Mouse (Mus musculus): ENCODE measurements around the gene Arpc2. TPM values are rescaled to one million over a fixed set of nuclear protein-coding genes. Genes with fewer than 3 reads are reported as not detected.

Arpc2 gene
- polyA plus RNA-seq, 1 experiment: 214 TPM

DNA sequence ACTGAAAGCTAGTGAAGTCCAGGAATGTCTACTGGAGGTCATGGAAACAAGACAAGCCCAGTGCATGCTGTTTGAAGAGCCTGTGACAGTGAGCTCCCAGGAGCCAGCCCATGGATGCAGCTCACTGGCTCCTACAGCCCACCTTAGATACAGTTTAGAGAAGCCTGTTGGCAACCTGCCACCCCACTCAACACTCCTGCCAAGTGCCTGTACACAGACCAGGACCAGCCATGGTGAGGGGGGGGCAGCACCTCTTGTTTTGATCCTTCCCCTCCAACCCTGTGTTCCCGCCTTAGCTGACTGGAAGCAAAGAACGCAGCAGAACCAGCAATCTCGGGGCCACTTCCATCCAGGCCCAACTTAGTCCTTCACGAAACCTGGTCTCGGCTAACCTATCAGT lies 54.3 kb downstream of the Arpc2 start:
- Histone ChIP-seq H3K79me2 (ENCODE audit: control insufficient read depth, insufficient read depth) (peaks cover 15% of the 10 kb centered on the region), H3K27me3 (ENCODE audit: control insufficient read depth, insufficient read depth, insufficient read length) (no peaks in the 10 kb centered on the region), H3K36me3 (ENCODE audit: control insufficient read depth, insufficient read depth) (peaks cover 48% of the 10 kb centered on the region), H3ac (ENCODE audit: control insufficient read depth, insufficient read length) (no peak overlapping the region), H3K4me3 (no peak overlapping the region), H3K4me2 (ENCODE audit: low read depth) (no peak overlapping the region)
- TF ChIP-seq MYOG (IDR thresholded peaks at IDR 0.05; ENCODE audit: control insufficient read depth in 1 of 3, insufficient read depth in 1 of 3, insufficient read length in 2 of 3, low read depth in 2 of 3): no peak
- no peak for TF ChIP-seq TCF3 (IDR thresholded peaks at IDR 0.05; ENCODE audit: insufficient read length, low read depth)
- TF ChIP-seq TCF12 (IDR thresholded peaks at IDR 0.05; ENCODE audit: insufficient read depth, poor library complexity, severe bottlenecking): no peak
- TF ChIP-seq POLR2AphosphoS2 (IDR thresholded peaks at IDR 0.05; ENCODE audit: insufficient read length, low read depth): peak; percentile 32
- TF ChIP-seq CEBPB (IDR thresholded peaks at IDR 0.05; ENCODE audit: insufficient read depth, poor library complexity, severe bottlenecking): no peak

- TF ChIP-seq MYOG (IDR thresholded peaks at IDR 0.05; ENCODE audit: control insufficient read depth in 1 of 3, insufficient read depth in 1 of 3, insufficient read length in 2 of 3, low read depth in 2 of 3) (no peak), TCF3 (IDR thresholded peaks at IDR 0.05; ENCODE audit: insufficient read length, low read depth) (no peak), POLR2AphosphoS2 (IDR thresholded peaks at IDR 0.05; ENCODE audit: insufficient read length, low read depth) (peak; percentile 22), MAX (IDR thresholded peaks at IDR 0.05; ENCODE audit: low read depth) (no peak), MYOD1 (IDR thresholded peaks at IDR 0.05; ENCODE audit: control insufficient read depth in 1 of 3, insufficient read length in 2 of 3, low read depth in 2 of 3) (no peak), POLR2A (IDR thresholded peaks at IDR 0.05; ENCODE audit: insufficient read length, low read depth) (peak; percentile 29), USF1 (IDR thresholded peaks at IDR 0.05; ENCODE audit: low read depth) (no peak), SRF (IDR thresholded peaks at IDR 0.05; ENCODE audit: control insufficient read depth, insufficient read length, low read depth) (no peak), E2F4 (IDR thresholded peaks at IDR 0.05; ENCODE audit: insufficient read depth) (no peak), REST (IDR thresholded peaks at IDR 0.05; ENCODE audit: insufficient read depth, insufficient read length) (no peak), CEBPB (IDR thresholded peaks at IDR 0.05; ENCODE audit: insufficient read depth, poor library complexity, severe bottlenecking) (no peak), TCF12 (IDR thresholded peaks at IDR 0.05; ENCODE audit: insufficient read depth, poor library complexity, severe bottlenecking) (no peak)
- Histone ChIP-seq H3K79me2 (ENCODE audit: control insufficient read depth, insufficient read depth) (peaks cover 15% of the 10 kb centered on the region), H3K4me2 (ENCODE audit: low read depth) (no peak overlapping the region), H3K36me3 (ENCODE audit: control insufficient read depth, insufficient read depth) (peaks cover 43% of the 10 kb centered on the region), H3ac (ENCODE audit: control insufficient read depth, insufficient read length) (no peak overlapping the region), H3K27me3 (ENCODE audit: control insufficient read depth, insufficient read depth, insufficient read length) (no peaks in the 10 kb centered on the region), H3K4me3 (peak overlapping the region; percentile 7)
Measured at GRCm38 (mm10) chr1:74292331-74293020, 56.6 kb downstream of the Arpc2 start.

DNA sequence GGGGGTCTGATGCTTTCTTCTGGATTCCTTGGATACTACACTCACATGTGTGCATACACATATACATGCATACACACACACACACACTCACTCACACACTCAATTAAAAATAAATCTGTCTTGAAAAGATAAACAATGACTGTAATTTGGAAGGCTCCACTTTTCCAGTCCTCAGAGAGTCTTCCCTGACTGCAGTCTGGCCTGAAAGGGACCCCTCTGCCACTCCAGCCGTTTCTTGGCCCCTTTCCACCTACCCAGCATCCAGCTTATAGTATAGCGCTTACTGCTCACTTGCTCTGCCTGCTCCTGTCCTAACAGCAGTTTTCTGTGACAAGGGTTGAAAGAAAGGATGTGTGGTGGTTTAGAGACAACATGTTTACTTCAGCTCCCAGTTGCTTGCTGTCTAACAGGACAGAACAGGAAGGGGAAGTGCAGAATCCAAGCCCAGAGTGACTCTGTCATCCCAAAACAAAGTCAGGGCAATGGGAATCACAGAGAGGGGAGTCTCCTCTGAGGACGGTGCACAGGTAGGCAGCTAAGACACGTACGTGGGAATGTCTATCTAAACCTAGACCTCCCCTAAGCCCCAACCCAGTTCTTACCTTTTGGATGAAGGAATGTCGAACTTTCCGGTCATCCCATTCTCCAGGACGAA lies 57.5 kb downstream of the Arpc2 start:
- peak overlapping the region; percentile 53 for H3K4me2 ChIP-seq (ENCODE audit: low read depth)
- peak overlapping the region; percentile 7 for H3K4me3 ChIP-seq
- peaks cover 39% of the 10 kb centered on the region for H3K36me3 ChIP-seq (ENCODE audit: control insufficient read depth, insufficient read depth)

GRCm38 (mm10) chr1:74294090-74294643 lies 58.3 kb downstream of the Arpc2 start:
- TF ChIP-seq MYOD1 (IDR thresholded peaks at IDR 0.05; ENCODE audit: control insufficient read depth in 1 of 3, insufficient read length in 2 of 3, low read depth in 2 of 3) (peak; percentile 31 to 93 (median 57)), MYOG (IDR thresholded peaks at IDR 0.05; ENCODE audit: control insufficient read depth in 1 of 3, insufficient read depth in 1 of 3, insufficient read length in 2 of 3, low read depth in 2 of 3) (peak; percentile 58 to 90 (median 70)), SRF (IDR thresholded peaks at IDR 0.05; ENCODE audit: control insufficient read depth, insufficient read length, low read depth) (no peak), POLR2A (IDR thresholded peaks at IDR 0.05; ENCODE audit: insufficient read length, low read depth) (peak; percentile 20)
- no peak overlapping the region for H3ac ChIP-seq (ENCODE audit: control insufficient read depth, insufficient read length)
- H3K36me3 ChIP-seq (ENCODE audit: control insufficient read depth, insufficient read depth): peaks cover 32% of the 10 kb centered on the region
- H3K79me2 ChIP-seq (ENCODE audit: control insufficient read depth, insufficient read depth): peaks cover 29% of the 10 kb centered on the region
- peak overlapping the region; percentile 7 for H3K4me3 ChIP-seq
- H3K4me2 ChIP-seq (ENCODE audit: low read depth): peak overlapping the region; percentile 53
- H3K27me3 ChIP-seq (ENCODE audit: control insufficient read depth, insufficient read depth, insufficient read length): no peaks in the 10 kb centered on the region

More for the DNA sequence above, 57.5 kb downstream of the Arpc2 start:
- no peaks in the 10 kb centered on the region for H3K27me3 ChIP-seq (ENCODE audit: control insufficient read depth, insufficient read depth, insufficient read length)
- peaks cover 22% of the 10 kb centered on the region for H3K79me2 ChIP-seq (ENCODE audit: control insufficient read depth, insufficient read depth)
- TF ChIP-seq E2F4 (IDR thresholded peaks at IDR 0.05; ENCODE audit: insufficient read depth) (no peak), CEBPB (IDR thresholded peaks at IDR 0.05; ENCODE audit: insufficient read depth, poor library complexity, severe bottlenecking) (no peak), USF1 (IDR thresholded peaks at IDR 0.05; ENCODE audit: low read depth) (no peak), TCF12 (IDR thresholded peaks at IDR 0.05; ENCODE audit: insufficient read depth, poor library complexity, severe bottlenecking) (no peak), TCF3 (IDR thresholded peaks at IDR 0.05; ENCODE audit: insufficient read length, low read depth) (no peak), SRF (IDR thresholded peaks at IDR 0.05; ENCODE audit: control insufficient read depth, insufficient read length, low read depth) (no peak), POLR2A (IDR thresholded peaks at IDR 0.05; ENCODE audit: insufficient read length, low read depth) (no peak), POLR2AphosphoS2 (IDR thresholded peaks at IDR 0.05; ENCODE audit: insufficient read length, low read depth) (no peak), MYOG (IDR thresholded peaks at IDR 0.05; ENCODE audit: control insufficient read depth in 1 of 3, insufficient read depth in 1 of 3, insufficient read length in 2 of 3, low read depth in 2 of 3) (no peak), REST (IDR thresholded peaks at IDR 0.05; ENCODE audit: insufficient read depth, insufficient read length) (no peak), MAX (IDR thresholded peaks at IDR 0.05; ENCODE audit: low read depth) (no peak), MYOD1 (IDR thresholded peaks at IDR 0.05; ENCODE audit: control insufficient read depth in 1 of 3, insufficient read length in 2 of 3, low read depth in 2 of 3) (no peak)
- no peak overlapping the region for H3ac ChIP-seq (ENCODE audit: control insufficient read depth, insufficient read length)

All from myocyte (in vitro differentiated cells).